Mouse (Mus musculus): ENCODE measurements around the gene Idh3a.

DNA sequence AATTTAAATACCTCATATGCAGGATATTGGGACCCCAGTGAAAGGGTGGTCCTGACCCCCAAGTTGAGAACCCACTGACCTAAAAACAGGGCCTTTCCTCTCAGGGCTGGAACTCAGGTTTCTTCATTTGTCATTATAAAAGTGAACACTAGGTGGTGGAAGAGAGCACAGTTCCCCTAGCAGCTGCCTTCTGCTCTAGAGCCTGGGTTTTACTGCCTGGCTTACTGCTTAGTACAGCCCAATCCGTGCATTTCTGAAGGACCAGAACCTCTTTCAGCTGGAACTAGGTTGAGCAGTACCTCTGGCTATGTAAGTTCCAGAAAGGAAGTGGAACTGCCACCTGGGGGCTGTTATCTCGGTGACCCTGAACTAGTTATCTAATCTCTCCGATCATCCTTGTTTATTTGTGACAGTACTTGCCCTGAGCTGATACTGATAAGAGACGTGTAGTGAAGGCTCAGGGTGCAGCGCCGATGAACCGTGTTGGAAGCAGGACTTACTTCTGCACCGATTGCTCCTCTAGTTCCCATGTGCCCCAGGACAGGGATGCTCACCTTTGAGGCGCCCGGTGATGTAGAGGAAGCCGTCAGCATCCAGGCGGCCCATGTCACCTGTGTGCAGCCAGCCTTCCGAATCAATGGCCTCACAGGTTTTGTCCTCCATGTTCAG lies 28.2 kb downstream of the Idh3a start:
- no peak for TF ChIP-seq CTCF (IDR thresholded peaks at IDR 0.05; ENCODE audit: control insufficient read depth, insufficient read depth, insufficient read length)
- TF ChIP-seq FOSL1 (IDR thresholded peaks at IDR 0.05; ENCODE audit: insufficient read depth, low read length, poor library complexity, severe bottlenecking): no peak
- no peak for TF ChIP-seq MYOG (IDR thresholded peaks at IDR 0.05; ENCODE audit: control insufficient read depth, extremely low read depth, insufficient read length)
- TF ChIP-seq MAX (IDR thresholded peaks at IDR 0.05): no peak
- TF ChIP-seq USF1 (IDR thresholded peaks at IDR 0.05; ENCODE audit: low read depth): no peak
- no peak for TF ChIP-seq CEBPB (IDR thresholded peaks at IDR 0.05; ENCODE audit: low read depth)
- no peak for TF ChIP-seq MYOD1 (IDR thresholded peaks at IDR 0.05; ENCODE audit: control insufficient read depth, insufficient read length, low read depth)
